Mouse (Mus musculus) NIH3T3 (cell line): Measurements from ENCODE around the gene Rhbdd3.
A peak's percentile ranks its signal among the peaks of the same experiment; 100 is the strongest.
"Not testable (repeated sequence)": the region's sequence is repeated elsewhere in the genome, so short reads cannot be mapped to it uniquely, and the experiment has no call there.

Experiments used
- DNase-seq: peaks from one replicate; pipeline ENCODE4 v3.0.0-alpha.2; 2012; ENCODE audit warnings: low read depth

Gene Rhbdd3

DNA sequence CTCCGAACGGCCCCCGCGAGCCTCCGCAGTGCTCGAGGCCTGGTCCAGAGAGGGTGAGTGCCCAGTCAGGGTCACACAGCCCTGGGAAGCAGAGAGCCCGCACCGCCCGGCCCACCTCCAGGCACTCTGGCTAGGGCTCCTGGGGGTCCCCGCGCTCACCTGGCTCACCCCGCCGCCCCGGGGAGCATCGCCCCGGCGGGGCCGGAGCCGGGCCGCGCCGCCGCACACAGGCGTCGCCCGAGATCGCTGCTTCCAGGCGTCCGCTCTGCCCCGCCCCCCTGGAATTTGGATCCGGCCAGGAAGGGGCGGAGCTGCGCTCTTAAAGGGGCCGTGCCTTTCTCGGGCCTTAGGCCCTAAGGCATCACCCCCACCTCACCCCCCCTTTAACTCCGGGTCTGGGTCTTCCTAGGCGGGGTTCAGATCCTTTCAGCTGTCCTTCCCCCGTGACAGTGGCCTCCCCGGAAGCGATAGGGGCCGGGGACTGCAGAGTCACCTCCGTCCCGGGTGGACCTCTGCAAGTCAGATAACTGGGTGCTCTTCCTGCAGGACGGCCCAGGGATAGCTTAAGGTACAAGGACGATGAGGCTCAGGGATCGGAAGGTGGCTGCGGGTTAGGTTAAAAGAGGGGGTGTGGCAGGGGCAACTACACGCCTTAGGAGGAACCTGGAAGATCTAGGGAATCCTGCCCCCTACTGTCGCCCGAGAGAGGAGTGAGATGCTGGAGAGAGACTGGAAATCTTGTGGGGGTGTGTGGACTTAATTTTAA, 33.5 kb upstream of the Rhbdd3 start, which contains the start of gene Gas2l1:
Gene Gas2l1, minus strand, starts transcription at position 272 of the 766 bp plus-strand sequence.
- peak; percentile 95 for DNase-seq

DNA sequence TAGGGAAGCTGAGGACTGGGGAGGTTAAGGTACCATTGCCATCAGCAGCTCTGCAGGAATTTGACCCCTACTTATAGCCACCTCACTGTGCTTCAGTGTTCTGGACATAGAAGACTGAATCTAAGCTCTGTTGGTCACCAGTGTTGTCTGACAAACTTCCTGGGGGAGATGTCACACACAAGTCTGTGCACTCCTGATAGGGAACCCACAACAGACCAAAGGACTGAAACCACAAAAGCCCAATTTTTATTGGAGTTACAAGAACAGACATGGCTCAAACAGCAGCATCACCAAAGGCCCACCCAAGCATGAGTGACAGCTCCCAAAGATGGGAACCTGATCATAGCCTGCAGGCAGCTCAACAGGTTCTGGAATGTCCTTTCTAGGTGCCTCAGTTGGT, 31.7 kb upstream of the Rhbdd3 start:
- DNase-seq, result no peak

DNA sequence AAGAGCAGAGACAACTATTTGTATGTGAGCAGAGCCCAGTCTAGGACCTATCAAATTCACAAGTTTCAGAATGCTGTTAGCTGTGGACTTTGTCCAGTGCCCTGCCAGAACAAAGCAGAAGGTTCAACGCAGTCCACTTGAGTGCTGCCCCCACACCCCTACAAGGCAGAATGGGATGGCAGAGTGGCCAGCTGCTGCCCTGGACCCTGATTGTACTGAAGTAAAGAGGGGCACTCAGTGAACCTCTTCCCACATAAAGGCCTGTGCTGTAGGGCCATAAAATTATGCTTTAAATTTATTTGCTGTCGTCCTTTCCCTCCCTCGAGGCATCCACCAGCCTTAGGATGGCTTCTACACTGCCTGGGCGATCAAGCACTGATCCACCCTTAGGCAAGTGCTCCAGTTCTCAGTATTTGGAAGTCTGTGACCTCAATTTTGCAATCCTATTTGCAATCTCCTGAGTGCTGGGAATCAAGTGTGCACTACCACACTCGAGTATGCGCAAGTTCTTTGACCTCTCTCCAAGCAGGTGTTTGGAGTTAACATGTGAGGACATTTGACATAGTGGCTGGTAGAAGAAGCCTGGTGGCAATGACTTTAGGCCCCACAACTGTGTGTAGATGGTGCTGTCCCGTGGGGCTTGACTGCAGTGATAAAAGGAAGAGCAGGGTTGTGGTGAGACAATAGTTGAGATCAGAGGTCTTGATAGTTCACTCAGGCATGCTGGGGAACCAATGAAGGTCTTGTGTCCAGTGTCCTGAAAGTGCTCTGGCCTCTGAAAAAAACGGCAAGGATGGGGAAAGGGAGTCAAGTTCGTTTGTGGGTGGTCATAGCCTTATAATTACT, 30.4 kb upstream of the Rhbdd3 start:
- no peak for DNase-seq

DNA sequence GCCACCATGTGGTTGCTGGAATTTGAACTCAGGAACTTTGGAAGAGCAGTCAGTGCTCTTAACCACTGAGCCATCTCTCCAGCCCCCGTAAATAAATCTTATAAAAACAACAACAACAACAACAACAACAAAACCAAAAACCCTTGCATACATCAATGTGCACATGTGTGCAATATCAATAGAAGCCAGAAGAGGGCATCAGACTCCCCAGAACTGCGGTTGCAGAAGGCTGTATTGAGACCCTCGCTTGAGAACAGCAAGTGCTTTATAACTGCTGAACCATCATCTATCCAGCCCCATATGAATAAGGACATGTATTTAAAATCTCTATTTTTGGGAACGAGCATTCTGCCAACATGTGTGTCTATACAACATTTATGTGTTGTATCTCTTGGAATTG, 23.8 kb upstream of the Rhbdd3 start:
- DNase-seq, result peak; percentile 50

DNA sequence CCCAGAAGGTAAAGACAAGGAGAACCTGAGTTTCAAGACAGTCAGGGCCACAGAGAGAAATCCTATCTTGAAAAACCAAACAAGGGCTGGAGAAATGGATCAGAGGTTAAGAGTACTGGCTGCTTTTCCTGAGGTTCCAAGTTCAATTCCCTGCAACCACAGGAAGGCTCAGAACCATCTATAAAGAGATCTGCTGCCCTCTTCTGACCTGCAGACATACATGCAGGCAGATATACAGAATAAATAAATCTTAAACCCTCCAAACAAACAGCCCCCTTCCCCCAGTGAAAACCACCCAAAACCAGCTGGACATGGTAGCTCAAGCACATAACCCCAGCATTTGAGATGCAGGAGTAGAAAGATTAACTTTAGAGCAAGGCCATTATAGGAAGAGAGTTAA, 23.0 kb upstream of the Rhbdd3 start:
- no peak for DNase-seq

DNA sequence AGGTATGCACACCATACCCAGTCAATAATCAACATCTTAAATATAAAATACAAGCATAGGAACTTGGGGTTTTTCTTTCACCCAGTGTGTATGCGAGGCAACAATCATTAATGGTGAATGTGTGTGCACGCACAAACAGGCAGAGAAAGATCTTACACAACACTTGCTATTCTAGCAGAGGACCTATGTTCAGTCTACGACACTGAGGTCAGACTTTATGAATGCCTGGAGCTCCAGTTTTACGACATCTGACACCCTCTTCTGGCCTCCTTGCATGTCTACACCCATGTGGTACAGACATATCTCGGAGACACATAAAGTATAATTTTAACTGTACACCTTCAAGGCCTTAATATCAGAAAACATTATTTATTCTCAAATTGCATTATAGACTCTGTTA, 21.9 kb upstream of the Rhbdd3 start:
- DNase-seq, result not testable (repeated sequence)

DNA sequence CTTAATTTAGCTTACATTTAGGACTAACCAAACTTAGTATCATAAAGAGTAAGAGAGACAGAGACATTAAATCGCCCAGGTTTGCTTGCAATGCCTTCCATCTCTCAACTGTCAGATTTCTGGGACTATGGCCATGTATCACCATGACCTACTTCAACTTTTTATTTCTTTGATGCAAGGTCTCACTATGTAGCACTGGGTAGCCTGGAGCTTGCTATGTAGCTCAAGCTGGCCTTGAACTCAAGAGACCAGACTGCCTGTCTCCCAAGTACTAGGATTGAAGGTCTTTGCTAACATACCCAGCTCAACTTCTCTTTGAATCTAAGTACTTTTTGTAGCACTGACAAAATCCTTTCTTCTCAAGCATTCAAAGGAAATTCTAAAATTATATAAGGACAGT, 9.6 kb upstream of the Rhbdd3 start:
- no peak for DNase-seq

DNA sequence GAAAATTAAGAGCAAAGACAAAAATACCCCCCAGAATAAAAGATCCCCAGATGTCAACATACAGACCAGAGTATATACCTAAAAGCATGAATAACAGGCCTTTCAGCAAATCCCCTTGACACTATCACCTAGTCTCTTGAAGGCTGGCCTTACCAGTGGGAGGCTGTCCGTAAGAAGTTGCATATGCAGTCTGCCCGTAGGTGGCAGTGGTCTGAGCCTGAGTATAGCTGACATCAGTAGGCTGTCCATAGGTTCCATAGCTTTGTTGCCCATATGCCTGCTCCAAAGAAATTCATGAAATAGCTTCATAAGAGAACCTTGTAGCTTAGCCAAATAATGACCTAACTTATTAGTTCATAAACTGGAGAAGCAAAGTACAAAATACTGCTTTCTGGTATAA, 7.0 kb upstream of the Rhbdd3 start:
- DNase-seq, result peak; percentile 52

DNA sequence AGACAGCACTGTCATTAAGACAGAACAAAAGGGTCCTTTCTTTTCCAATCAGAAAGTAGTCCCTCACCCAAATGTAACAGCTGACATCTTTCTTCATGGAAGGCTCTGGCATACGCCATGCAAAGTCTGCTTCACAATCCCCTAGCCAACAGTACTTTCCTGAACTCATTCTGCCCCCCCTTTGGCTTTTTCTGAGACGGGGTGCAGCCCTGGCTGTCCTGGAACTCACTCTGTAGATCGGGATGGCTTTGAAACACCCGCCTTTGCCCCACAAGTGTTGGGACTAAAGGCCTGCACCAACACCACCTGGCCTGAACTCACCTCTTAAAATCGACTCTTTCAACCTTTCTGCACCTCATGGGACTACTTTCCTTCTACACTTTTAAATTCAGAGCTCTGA, 2.8 kb upstream of the Rhbdd3 start:
- no peak for DNase-seq

DNA sequence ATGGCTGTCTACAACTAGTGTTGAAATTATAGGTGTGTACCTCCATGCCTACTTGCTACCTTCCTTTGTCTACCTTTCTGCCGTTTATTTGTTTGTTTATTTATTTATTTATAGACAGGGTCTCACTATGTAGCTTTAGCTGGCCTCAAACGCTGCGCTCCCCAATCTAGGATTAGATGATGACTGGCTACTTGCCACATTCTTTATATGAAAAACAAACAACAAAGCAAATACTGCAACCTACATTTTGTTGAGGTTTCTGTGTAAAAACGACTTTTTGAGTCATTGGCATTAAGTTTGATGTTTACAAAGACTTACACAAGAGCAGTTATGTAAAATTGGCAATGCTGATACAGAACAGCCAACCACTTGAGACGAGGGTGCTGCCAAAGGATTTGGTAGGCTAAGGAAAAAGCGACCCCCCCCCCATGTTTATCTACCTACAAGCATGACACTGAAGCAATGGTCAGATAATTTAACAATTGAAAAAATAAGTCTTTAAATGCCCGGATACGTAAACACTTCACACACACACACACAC, 2.2 kb upstream of the Rhbdd3 start:
- peak; percentile 62 for DNase-seq

DNA sequence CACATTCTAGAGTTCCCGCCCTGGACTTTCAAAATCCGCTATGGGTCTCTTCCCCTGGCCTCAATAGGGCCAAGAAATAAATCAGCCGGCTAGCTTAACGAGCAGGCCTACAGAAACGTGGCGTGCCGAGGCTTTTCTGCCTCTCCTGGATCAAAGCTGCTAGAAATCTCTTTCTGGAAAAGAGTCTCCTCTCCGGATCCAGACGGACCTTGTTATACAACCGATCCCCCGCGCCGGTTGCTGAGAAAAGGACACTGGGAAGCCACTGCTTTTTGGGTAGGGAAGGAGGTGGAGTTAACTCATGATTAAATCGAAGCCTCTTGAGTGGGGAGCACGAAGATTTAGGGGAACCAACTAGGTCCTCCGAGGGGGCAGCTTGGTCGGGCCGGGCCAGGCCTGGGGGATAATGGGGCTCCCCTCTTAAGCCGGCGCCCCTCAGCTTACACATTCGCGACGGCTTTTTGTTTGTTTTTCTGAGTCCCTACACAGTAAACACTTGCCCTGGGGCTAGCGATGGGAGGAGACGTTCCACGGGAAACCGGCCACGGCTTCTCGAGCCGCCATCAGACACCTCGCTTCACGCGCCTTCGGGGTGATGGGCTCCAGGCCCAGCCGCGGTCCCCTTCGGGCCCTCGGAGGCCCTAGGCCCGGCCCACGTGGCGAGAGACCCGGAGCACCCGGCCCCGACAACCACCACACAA, 541 bp upstream of the Rhbdd3 start:
- peak; percentile 57 for DNase-seq

DNA sequence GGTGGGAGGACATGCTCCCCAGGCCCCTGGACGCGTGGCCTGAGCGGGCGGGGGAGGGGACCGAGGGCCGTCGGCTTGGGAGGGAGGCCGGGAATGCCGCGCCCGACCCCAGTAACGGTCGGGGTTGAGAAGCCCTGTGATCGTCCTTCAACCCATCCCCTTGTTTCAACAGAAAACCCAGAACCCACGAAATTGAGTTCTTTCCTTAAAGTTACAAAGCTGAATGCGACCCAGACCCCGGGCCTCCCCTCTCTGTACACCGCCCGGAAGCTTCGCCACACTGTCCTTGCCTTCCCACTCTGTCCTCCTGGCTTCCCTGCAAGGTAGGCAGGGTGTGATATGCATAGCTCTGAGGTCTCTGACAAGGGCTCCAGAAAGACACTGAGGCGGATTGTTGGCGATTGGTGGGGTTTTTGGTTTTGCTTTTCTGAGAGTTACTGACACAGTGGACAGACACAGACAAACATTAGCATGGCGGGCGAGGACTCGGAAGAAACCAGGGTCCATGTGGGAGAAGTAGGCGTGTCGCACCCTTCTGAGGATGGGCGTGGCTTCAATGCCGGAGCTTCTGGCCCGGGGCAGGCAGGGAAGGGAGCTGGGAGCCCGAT, 954 bp downstream of the Rhbdd3 start:
- peak; percentile 92 for DNase-seq

DNA sequence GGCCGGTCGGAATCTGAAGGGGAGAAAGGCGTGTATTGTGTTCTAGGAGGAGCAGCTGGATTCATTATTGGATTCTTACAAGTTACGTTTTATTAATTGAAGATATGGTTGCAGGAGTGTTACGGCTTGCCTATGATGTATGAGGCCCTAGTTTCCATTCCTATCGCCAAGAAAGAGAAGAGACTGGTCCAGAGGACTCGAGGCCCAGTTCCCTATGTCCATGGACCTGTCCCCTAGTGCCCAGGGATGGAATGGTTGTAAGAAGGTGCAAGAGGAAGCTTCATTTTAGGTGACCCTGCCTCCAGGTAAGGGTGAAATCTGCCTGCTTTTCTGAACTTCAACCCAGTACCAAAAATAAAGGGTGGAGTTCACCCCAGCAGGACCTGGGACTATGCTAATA, 1.6 kb downstream of the Rhbdd3 start:
- DNase-seq, result peak; percentile 45

DNA sequence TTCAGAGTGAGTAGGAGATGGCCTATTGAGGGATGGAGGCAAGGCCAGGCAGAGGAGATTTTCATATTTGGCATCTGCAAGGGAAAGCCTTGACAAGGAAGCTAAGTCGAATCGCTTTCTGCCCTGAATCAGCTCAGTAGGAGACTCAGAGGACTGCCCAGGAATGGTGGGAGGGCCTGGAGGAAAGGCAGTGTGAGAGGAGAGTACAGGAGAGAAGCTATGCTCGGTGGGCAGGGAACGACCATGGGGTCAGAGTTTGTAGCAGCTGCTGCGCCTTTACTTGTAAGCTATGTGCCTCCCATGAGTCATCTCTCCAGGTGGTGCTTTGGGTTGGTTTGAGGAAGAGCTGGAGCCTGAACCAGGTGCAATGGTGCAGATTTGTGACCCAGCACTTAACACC, 2.1 kb downstream of the Rhbdd3 start:
- DNase-seq, result peak; percentile 33

DNA sequence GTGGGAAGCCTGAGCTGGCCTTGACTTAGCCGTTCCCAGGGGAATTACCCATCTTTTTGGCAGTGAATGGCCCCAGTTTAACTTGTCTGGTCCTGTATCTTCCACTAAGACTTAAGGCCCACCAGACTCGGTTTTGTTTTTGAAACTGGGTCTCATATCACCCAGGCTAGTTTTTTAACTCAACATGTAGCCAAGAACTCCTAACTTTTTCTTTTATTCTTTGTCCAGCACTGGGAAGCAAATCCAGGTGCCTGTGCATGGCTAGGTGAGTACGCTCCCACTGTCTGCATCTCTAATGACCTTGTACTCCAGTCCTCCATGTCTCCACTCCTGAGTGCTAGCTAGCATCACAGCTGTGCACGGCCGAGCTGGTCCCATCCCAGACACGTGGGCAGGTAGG, 2.9 kb downstream of the Rhbdd3 start:
- no peak for DNase-seq

DNA sequence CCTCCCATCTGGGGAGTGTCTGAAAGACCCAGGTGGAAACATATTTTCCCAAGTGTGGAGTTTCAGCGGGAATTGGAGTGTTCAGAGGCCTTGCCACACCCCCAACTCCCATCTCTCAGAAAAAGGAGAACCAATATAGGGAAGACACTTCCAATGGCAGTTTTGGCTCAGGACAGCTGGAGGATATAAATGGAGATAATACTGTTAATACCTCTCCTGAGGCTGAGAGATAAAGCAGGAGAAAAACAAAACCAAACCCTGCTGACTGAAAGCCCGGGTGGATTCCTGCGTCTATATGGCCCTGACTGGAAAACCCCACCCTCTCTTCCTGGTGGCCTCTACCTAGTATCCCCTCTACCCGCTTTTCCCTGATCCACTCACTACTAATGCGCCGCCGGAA, 3.7 kb downstream of the Rhbdd3 start:
- no peak for DNase-seq

DNA sequence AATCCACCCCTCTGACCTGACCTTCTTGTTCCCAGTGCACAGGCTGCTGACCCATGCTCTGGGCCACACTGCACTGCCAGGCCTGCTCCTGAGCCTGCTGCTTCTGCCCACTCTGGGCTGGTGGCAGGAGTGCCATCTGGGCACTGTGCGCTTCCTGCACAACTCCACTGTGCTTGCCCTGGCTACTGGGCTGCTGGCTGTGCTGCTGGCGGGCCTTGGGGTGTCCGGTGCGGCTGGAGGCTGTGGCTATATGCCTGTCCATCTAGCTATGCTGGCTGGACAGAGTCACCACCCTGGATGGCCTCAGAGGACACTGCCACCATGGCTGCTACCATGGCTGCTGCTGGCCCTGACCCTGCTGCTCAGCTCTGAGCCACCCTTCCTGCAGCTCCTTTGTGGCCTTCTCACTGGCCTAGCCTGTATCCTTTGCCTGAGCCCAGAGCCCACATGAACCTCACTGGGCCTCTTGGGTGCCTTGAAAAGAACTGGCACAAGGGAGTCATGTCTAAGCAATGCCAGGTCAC, 5.3 kb downstream of the Rhbdd3 start:
- DNase-seq, result no peak

DNA sequence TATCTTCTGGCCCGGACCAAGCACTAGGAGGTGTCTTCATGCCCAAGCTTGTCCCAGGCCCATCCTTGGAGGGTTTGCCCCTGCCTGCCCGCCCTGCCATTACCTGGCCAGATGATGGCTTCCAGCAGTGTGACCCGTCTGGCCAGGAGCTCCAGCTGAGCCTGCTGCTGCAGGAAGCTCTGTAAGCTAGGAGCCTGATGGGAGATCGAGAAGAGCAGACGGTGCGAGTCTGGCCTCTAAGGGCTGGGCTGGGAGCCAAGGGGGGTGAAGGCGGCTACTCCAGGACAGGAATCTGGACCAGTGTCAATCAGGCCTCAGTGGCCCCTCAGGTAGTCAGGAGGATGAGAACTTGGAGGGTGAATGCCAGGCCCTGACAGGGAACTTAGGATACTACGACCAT, 10.7 kb downstream of the Rhbdd3 start:
- DNase-seq, result no peak

DNA sequence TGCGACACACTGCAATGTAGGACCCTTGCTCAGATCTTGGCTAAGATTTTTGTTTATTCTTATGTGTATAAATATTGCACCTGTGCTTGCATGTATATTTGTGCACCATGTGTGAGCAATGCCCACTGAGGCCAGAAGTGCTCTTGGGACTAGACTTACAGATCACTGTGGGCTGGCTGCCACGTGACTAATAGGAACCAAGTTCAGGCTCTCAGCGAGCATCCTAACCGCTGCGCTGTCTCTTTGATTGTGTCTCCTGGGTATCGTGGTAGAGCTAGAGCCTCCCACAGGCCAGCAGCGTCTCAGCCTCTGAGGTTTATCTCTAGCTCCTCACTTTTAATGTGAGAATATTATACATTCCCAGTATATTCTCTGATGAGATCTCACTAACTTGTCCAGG, 14.9 kb downstream of the Rhbdd3 start:
- peak; percentile 55 for DNase-seq

DNA sequence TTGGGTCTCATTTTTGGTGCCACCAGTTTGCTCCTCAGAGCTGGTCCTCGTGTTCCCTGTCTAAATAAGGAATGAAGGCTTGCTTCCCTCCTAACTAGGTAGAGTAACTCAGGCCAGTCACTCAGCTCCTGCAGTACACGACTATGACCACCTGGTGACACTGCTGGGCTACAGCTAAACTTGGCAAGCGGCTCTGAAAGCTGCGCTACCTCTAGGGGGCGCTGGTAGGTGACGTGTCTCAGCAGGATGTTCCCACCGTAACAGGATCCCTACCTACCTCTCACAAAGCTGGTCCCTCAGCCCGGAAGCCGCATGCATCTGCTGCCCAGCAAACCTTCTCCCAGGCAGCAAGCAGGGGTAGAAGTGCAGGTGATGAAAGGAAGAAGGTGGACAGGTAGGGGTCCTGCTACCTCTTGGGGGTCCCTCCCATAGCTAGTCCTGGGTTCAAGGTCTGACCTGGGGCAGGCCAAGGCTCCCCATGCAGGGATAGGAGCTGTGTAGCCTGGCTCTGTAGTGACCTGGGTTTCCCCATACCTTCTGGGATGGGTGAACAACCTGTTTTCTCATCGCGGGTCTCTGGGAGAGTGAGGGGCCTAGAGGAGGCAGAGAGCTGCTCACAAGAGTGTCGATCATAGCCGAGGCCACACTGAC, 16.3 kb downstream of the Rhbdd3 start:
- peak; percentile 92 for DNase-seq

DNA sequence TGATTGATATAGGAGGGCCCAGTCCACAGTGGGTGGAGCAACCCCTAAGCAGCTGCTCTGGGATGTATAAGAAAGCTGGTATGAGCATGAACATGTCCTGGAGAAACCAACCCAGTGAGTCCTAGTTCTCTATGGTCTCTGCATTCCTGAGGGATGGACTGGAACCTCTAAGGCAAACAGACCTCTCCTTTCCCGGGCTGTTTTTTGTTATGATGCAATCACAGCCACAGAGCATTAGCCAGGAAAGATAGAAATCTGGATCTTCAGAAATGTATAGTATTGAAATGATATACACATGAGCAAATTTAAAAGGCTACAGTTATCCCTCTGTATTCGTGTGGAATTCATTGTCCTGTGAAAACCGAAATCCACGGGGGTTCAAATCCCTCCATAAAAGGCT, 27.0 kb downstream of the Rhbdd3 start:
- peak; percentile 72 for DNase-seq
